Mouse (Mus musculus) ovary, adult 18-20 months (tissue): ENCODE measurements around the gene Asic3.

Experiments used
- DNase-seq: peaks from one replicate; pipeline ENCODE4 v3.0.0; 2022; ENCODE audit warnings: low spot score, mixed read lengths

Asic3 gene

GRCm38 (mm10) chr5:24423129-24424003 is 10.2 kb downstream of the Asic3 start, which contains the start of the genes Cdk5 and Slc4a2:
Gene Cdk5 (minus strand): TSS chr5:24423530.
Gene Slc4a2 (plus strand): TSS chr5:24423837.
- DNase-seq, result peak; percentile 99

- peak; percentile 24 for DNase-seq
Measured at GRCm38 (mm10) chr5:24424004-24424781, 11.0 kb downstream of the Asic3 start.

GRCm38 (mm10) chr5:24424861-24425411 is 11.7 kb downstream of the Asic3 start:
- peak; percentile 74 for DNase-seq

GRCm38 (mm10) chr5:24425421-24426036 is 12.3 kb downstream of the Asic3 start:
- peak; percentile 43 for DNase-seq

GRCm38 (mm10) chr5:24426037-24426432 is 12.8 kb downstream of the Asic3 start:
- DNase-seq, result peak; percentile 31

- no peak for DNase-seq
Measured at GRCm38 (mm10) chr5:24426556-24427284, 13.5 kb downstream of the Asic3 start.

- DNase-seq, result no peak
Measured at GRCm38 (mm10) chr5:24427285-24427633, 14.1 kb downstream of the Asic3 start.

GRCm38 (mm10) chr5:24427981-24428402 is 14.8 kb downstream of the Asic3 start:
- DNase-seq, result no peak

GRCm38 (mm10) chr5:24428596-24428995 is 15.4 kb downstream of the Asic3 start:
- DNase-seq, result no peak

GRCm38 (mm10) chr5:24433993-24434392 is 20.8 kb downstream of the Asic3 start:
- DNase-seq, result no peak

GRCm38 (mm10) chr5:24441187-24441586 is 28.0 kb downstream of the Asic3 start:
- no peak for DNase-seq

GRCm38 (mm10) chr5:24442029-24442428 is 28.8 kb downstream of the Asic3 start:
- DNase-seq, result no peak

- no peak for DNase-seq
Measured at GRCm38 (mm10) chr5:24443204-24443603, 30.0 kb downstream of the Asic3 start.

GRCm38 (mm10) chr5:24443927-24444326 is 30.7 kb downstream of the Asic3 start:
- no peak for DNase-seq

GRCm38 (mm10) chr5:24444746-24445427 is 31.7 kb downstream of the Asic3 start, which contains the start of gene Fastk:
Gene Fastk (minus strand): TSS chr5:24445287.
- DNase-seq, result peak; percentile 89

GRCm38 (mm10) chr5:24445428-24446080 is 32.4 kb downstream of the Asic3 start:
- DNase-seq, result no peak

- no peak for DNase-seq
Measured at GRCm38 (mm10) chr5:24446630-24447029, 33.4 kb downstream of the Asic3 start.

- peak; percentile 79 for DNase-seq
Measured at GRCm38 (mm10) chr5:24447624-24448298, 34.6 kb downstream of the Asic3 start, which contains the start of gene Tmub1. Gene Tmub1 (minus strand): TSS chr5:24447854.

- DNase-seq, result peak; percentile 84
Measured at GRCm38 (mm10) chr5:24451264-24452029, 38.3 kb downstream of the Asic3 start.
